Mouse (Mus musculus) CH12.LX (cell line): Measurements from ENCODE around the gene Pex1. TPM values are rescaled to one million over a fixed set of nuclear protein-coding genes. Genes with fewer than 3 reads are reported as not detected.
A peak's percentile ranks its signal among the peaks of the same experiment; 100 is the strongest.

Source experiments
- DNase-seq: peaks from one replicate; pipeline ENCODE4 v3.0.0-alpha.2; 2013; ENCODE audit errors: extremely low read depth
- H3K27ac ChIP-seq: 2 replicates; pipeline ENCODE4 v1.5.1; 2012; ENCODE audit warnings: low read depth, mild to moderate bottlenecking, control low read depth, moderate library complexity; ENCODE audit not compliant: insufficient read depth
- H3K27me3 ChIP-seq: replicated peaks from 2 replicates; pipeline ENCODE3; 2012; ENCODE audit warnings: inconsistent platforms
- H3K36me3 ChIP-seq, 2 experiments: replicated peaks in 1 of 2; 2 replicates each; pipeline versions ENCODE3 to v1.6.1; 2012; ENCODE audit warnings: inconsistent platforms in 1 of 2, low read length in 1 of 2, mild to moderate bottlenecking in 1 of 2, mixed read lengths in 1 of 2, moderate library complexity in 1 of 2; ENCODE audit not compliant: control insufficient read depth in 1 of 2, insufficient read depth in 1 of 2
- H3K4me1 ChIP-seq, 2 experiments: 2 replicates each; pipeline ENCODE4 v1.6.1; 2012; ENCODE audit warnings: inconsistent platforms in 1 of 2, moderate library complexity in 1 of 2; ENCODE audit not compliant: insufficient read depth in 2 of 2, control insufficient read depth in 1 of 2
- H3K4me2 ChIP-seq: 2 replicates; pipeline ENCODE4 v1.6.1; 2012; ENCODE audit warnings: low read depth, mild to moderate bottlenecking, control low read depth; ENCODE audit not compliant: poor library complexity, insufficient read depth, severe bottlenecking
- H3K4me3 ChIP-seq, 3 experiments: fragments of 150-350 bp in 1 of 3; sonication (generic) in 1 of 3; replicated peaks in 1 of 3; 2 replicates each; pipeline versions ENCODE3 to v1.5.1; 2011 to 2012; ENCODE audit warnings: low read depth in 2 of 3, low read length in 2 of 3, mild to moderate bottlenecking in 2 of 3, moderate library complexity in 2 of 3, control low read depth in 1 of 3, improper control_type of control experiment in 1 of 3, inconsistent platforms in 1 of 3, mixed read lengths in 1 of 3; ENCODE audit not compliant: poor library complexity in 1 of 3
- H3K79me2 ChIP-seq: replicated peaks from 2 replicates; pipeline ENCODE4 v1.6.1; 2012; ENCODE audit warnings: mild to moderate bottlenecking, moderate library complexity; ENCODE audit not compliant: control insufficient read depth, poor library complexity, insufficient read depth, severe bottlenecking; ENCODE audit errors: extremely low read depth
- H3K9ac ChIP-seq: 2 replicates; pipeline ENCODE4 v1.6.1; 2012; ENCODE audit warnings: low read depth, mild to moderate bottlenecking, control low read depth, moderate library complexity; ENCODE audit not compliant: insufficient read depth
- H3K9me3 ChIP-seq: replicated peaks from 2 replicates; pipeline ENCODE3; 2012; ENCODE audit warnings: low read length, inconsistent platforms, mixed read lengths
- CHD2 ChIP-seq: IDR thresholded peaks from 2 replicates; pipeline ENCODE4 v1.6.1; 2011; ENCODE audit warnings: low read length, improper control_type of control experiment
- CTCF ChIP-seq, 2 experiments: IDR thresholded peaks in 1 of 2; conservative IDR thresholded peaks in 1 of 2; 2 replicates each; pipeline ENCODE4 v1.5.1; 2011 to 2012; ENCODE audit warnings: low read depth in 2 of 2, low read length in 2 of 2, improper control_type of control experiment in 1 of 2, inconsistent platforms in 1 of 2, mild to moderate bottlenecking in 1 of 2, moderate library complexity in 1 of 2
- EP300 ChIP-seq: IDR thresholded peaks from 2 replicates; pipeline ENCODE4 v1.6.1; 2011; ENCODE audit warnings: low read length, improper control_type of control experiment
- ETS1 ChIP-seq: conservative IDR thresholded peaks from 2 replicates; pipeline ENCODE4 v1.6.1; 2012; ENCODE audit warnings: low read depth, mild to moderate bottlenecking, inconsistent platforms, low read length, improper control_type of control experiment, moderate library complexity
- IRF4 ChIP-seq: IDR thresholded peaks from 2 replicates; pipeline ENCODE4 v1.6.1; 2014; ENCODE audit warnings: low read depth, mild to moderate bottlenecking, inconsistent platforms, low read length, improper control_type of control experiment
- KAT2A ChIP-seq: IDR thresholded peaks from 2 replicates; pipeline ENCODE4 v1.6.1; 2012; ENCODE audit warnings: low read length, improper control_type of control experiment, inconsistent platforms; ENCODE audit not compliant: insufficient replicate concordance
- MAFK ChIP-seq: IDR thresholded peaks from 2 replicates; pipeline ENCODE4 v1.6.1; 2011; ENCODE audit warnings: low read length, improper control_type of control experiment; ENCODE audit not compliant: insufficient replicate concordance
- MAZ ChIP-seq: IDR thresholded peaks from 2 replicates; pipeline ENCODE4 v1.6.1; 2012; ENCODE audit warnings: low read depth, mild to moderate bottlenecking, inconsistent platforms, low read length, improper control_type of control experiment, moderate library complexity
- MXI1 ChIP-seq: IDR thresholded peaks from 2 replicates; pipeline ENCODE4 v1.6.1; 2011; ENCODE audit warnings: mild to moderate bottlenecking, low read depth, low read length, improper control_type of control experiment
- NELFE ChIP-seq: IDR thresholded peaks from 2 replicates; pipeline ENCODE4 v1.6.1; 2011; ENCODE audit warnings: low read depth, low read length, improper control_type of control experiment
- POLR2A ChIP-seq: IDR thresholded peaks from 2 replicates; pipeline ENCODE4 v1.6.1; 2011; ENCODE audit warnings: low read depth, mild to moderate bottlenecking, improper control_type of control experiment, low read length
- RAD21 ChIP-seq: IDR thresholded peaks from 2 replicates; pipeline ENCODE4 v1.6.1; 2011; ENCODE audit warnings: low read depth, mild to moderate bottlenecking, low read length, improper control_type of control experiment, moderate library complexity
- SIN3A ChIP-seq: IDR thresholded peaks from 2 replicates; pipeline ENCODE4 v1.6.1; 2012; ENCODE audit warnings: low read length, improper control_type of control experiment, inconsistent platforms
- SMC3 ChIP-seq: IDR thresholded peaks from 2 replicates; pipeline ENCODE4 v1.6.1; 2011; ENCODE audit warnings: low read depth, low read length, improper control_type of control experiment
- TBP ChIP-seq: conservative IDR thresholded peaks from 2 replicates; pipeline ENCODE4 v1.6.1; 2011; ENCODE audit warnings: low read depth, low read length, improper control_type of control experiment
- TCF12 ChIP-seq: IDR thresholded peaks from 2 replicates; pipeline ENCODE4 v1.6.1; 2014; ENCODE audit warnings: low read depth, mild to moderate bottlenecking, inconsistent platforms, low read length, improper control_type of control experiment
- ZKSCAN1 ChIP-seq: IDR thresholded peaks from 2 replicates; pipeline ENCODE4 v1.6.1; 2012; ENCODE audit warnings: low read depth, inconsistent platforms, low read length, improper control_type of control experiment, borderline replicate concordance
- dilution Hi-C: fragments of 300-500 bp; cut with MboI; formaldehyde crosslinking; loops from 2 replicates; pipeline ENCODE4 v1.14.3; 2020; ENCODE audit warnings: low sequenced_read_pairs; ENCODE audit not compliant: extremely low pct_unique_long_range_greater_than_20kb, extremely low pct_ligation_motif_present
- in situ Hi-C: fragments of 300-500 bp; cut with MboI; formaldehyde crosslinking; loops from 3 replicates; pipeline ENCODE4 v1.14.3; 2019; ENCODE audit warnings: low sequenced_read_pairs, low pct_ligation_motif_present, low pct_unique_long_range_greater_than_20kb, mixed read lengths
- polyA plus RNA-seq: library from polyadenylated mRNA; unstranded; fragments of >175 nt; gene quantifications from 2 replicates; pipeline ENCODE4 v1.2.1, GENCODE M21; 2012; ENCODE audit warnings: low read depth; ENCODE audit not compliant: insufficient read length
- total RNA-seq, 2 experiments: library from RNA; depleted of rRNA; stranded (reverse); fragments of 300-350 nt in 1 of 2; fragments of >200 nt in 1 of 2; gene quantifications; 2 replicates each; pipeline ENCODE4 v1.2.3; 2012 to 2014

Pex1 gene
- total and polyA plus RNA-seq, 3 experiments = 8.4 to 14.4 (median 11.2) TPM

- no peak overlapping the region for H3K4me3 ChIP-seq
- H3K36me3 ChIP-seq = peaks cover 16 to 58% of the 10 kb centered on the region in 2 experiments
- H3K27me3 ChIP-seq = no peaks in the 10 kb centered on the region
- no peak for DNase-seq
- H3K4me1 ChIP-seq = peaks cover 0 to 3% of the 10 kb centered on the region in 2 experiments; a peak in 1 of 4 replicates
- dilution Hi-C loops (no loop called here), in situ Hi-C loops (loop anchor here (25.0 kb wide), 1 partner anchor 554 kb away; the partner anchor contains the start of gene Mterf1b)
- H3K9me3 ChIP-seq = no peaks in the 10 kb centered on the region
- H3K4me2 ChIP-seq = no peak overlapping the region
- H3K27ac ChIP-seq = no peak overlapping the region
- no peaks in the 10 kb centered on the region for H3K79me2 ChIP-seq
- H3K9ac ChIP-seq = no peak overlapping the region
- TF ChIP-seq ETS1 (no peak), TBP (no peak), RAD21 (no peak), POLR2A (no peak), SMC3 (no peak), MAZ (no peak), MAFK (no peak), TCF12 (no peak), CHD2 (no peak), MXI1 (no peak), SIN3A (no peak)
Observed at GRCm38 (mm10) chr5:3633315-3633714, 37.4 kb downstream of the Pex1 start.

GRCm38 (mm10) chr5:3633951-3634350, 38.1 kb downstream of the Pex1 start:
- peak; percentile 54 for TF ChIP-seq SMC3
- peak; percentile 21 for TF ChIP-seq RAD21
- TF ChIP-seq CTCF (conservative IDR thresholded peaks at IDR 0.05 in 1 of 2, IDR thresholded peaks at IDR 0.05 in 1 of 2; ENCODE audit: low read depth in 2 of 2, low read length in 2 of 2) = peak; percentile 23 to 62; a peak in 2 of 4 replicates
- no peak for TF ChIP-seq ZKSCAN1
- no peak for TF ChIP-seq NELFE
- H3K79me2 ChIP-seq = no peaks in the 10 kb centered on the region
- no peak overlapping the region for H3K9ac ChIP-seq
- dilution Hi-C loops = no loop called here
- peaks cover 0 to 3% of the 10 kb centered on the region in 2 experiments; a peak in 1 of 4 replicates for H3K4me1 ChIP-seq
- H3K4me3 ChIP-seq = no peak overlapping the region
- H3K27ac ChIP-seq = no peak overlapping the region
- no peaks in the 10 kb centered on the region for H3K27me3 ChIP-seq
- no peak overlapping the region for H3K4me2 ChIP-seq
- in situ Hi-C loops = loop anchor here (25.0 kb wide), 1 partner anchor 553 kb away; the partner anchor contains the start of gene Mterf1b
- peaks cover 16 to 57% of the 10 kb centered on the region in 2 experiments for H3K36me3 ChIP-seq
- no peaks in the 10 kb centered on the region for H3K9me3 ChIP-seq
- peak; percentile 6 for DNase-seq

- no peaks in the 10 kb centered on the region for H3K79me2 ChIP-seq
- H3K9me3 ChIP-seq = no peaks in the 10 kb centered on the region
- H3K36me3 ChIP-seq = peaks cover 18 to 53% of the 10 kb centered on the region in 2 experiments
- H3K9ac ChIP-seq = no peak overlapping the region
- H3K4me1 ChIP-seq = peaks cover 0 to 3% of the 10 kb centered on the region in 2 experiments; a peak in 1 of 4 replicates
- no peak overlapping the region for H3K4me2 ChIP-seq
- in situ Hi-C loops = loop anchor here (25.0 kb wide), 1 partner anchor 552 kb away; the partner anchor contains the start of gene Mterf1b
- TF ChIP-seq IRF4 (no peak), EP300 (no peak), ZKSCAN1 (no peak), KAT2A (no peak)
- DNase-seq = no peak
- dilution Hi-C loops = no loop called here
- no peaks in the 10 kb centered on the region for H3K27me3 ChIP-seq
- no peak overlapping the region for H3K4me3 ChIP-seq
- H3K27ac ChIP-seq = no peak overlapping the region
Observed at GRCm38 (mm10) chr5:3635286-3635685, 39.4 kb downstream of the Pex1 start.
